Mouse (Mus musculus) left cerebral cortex, adult 8-10 months (tissue): ENCODE results near the gene Rtn1. TPM values are rescaled to one million over a fixed set of nuclear protein-coding genes. Genes with fewer than 3 reads are reported as not detected.
"Not testable (repeated sequence)": the region's sequence is repeated elsewhere in the genome, so short reads cannot be mapped to it uniquely, and the experiment has no call there.

Source experiments
- DNase-seq, 2 experiments: peaks; one replicate each; pipeline ENCODE4 v3.0.0; 2022; ENCODE audit warnings: low spot score in 2 of 2
- total RNA-seq, 4 experiments: library from RNA; stranded (reverse); gene quantifications; 2 replicates each; pipeline ENCODE4 v1.2.4; 2022

The Rtn1 gene
- total RNA-seq, 4 experiments from 2014 or later, result 1,330 to 1,358 (median 1,352) TPM

DNA sequence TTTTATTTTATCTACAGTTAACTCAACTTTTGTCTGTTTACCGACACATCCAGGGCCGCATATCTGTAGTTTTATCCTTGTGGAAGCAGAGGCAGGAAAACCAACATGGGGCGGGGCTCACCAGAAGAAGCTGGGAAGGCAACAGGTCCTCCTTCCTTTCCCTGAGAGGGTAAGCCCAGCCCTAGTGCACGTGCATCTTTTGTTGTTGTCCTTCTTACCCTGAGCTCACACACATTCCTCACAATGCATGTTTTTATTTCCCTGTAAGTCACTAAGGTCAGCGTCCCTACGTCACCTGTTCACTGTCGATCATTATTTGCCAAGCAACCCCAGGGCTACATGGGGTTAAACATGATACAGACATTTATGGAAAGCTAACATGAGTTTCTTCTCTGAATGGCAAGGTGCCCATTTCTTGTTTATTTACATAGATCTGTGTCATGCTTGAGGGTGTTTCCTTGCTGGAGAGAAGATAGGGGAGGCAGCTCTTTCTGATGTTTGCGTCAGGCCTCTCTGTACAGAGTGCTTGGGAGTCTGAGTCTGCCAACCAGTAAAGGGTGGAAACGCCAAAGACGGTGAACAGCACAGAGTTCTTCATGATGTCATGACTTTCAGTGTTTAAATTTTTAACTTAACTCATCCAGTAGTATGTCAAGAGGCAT, 84.5 kb downstream of the Rtn1 start:
- no peak for DNase-seq

DNA sequence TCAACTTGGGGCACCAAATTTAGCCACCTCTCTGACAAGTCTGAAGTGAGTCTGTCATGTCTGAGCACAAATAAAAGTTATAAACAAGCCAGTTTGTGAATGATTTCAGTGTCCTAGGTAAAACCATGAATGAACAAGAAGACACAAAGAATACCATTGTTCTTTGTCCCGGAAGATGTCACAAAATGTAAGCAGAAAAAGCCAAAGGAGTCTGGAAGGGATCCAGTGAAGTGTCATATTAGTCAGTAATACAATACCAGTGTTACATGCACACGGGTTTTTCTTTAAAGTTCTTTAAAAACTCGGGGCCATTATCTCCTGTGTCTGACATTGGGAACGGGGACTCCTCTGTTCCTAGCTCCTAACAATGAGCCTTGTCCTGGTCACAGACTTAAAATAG, 85.1 kb downstream of the Rtn1 start:
- DNase-seq, result no peak

DNA sequence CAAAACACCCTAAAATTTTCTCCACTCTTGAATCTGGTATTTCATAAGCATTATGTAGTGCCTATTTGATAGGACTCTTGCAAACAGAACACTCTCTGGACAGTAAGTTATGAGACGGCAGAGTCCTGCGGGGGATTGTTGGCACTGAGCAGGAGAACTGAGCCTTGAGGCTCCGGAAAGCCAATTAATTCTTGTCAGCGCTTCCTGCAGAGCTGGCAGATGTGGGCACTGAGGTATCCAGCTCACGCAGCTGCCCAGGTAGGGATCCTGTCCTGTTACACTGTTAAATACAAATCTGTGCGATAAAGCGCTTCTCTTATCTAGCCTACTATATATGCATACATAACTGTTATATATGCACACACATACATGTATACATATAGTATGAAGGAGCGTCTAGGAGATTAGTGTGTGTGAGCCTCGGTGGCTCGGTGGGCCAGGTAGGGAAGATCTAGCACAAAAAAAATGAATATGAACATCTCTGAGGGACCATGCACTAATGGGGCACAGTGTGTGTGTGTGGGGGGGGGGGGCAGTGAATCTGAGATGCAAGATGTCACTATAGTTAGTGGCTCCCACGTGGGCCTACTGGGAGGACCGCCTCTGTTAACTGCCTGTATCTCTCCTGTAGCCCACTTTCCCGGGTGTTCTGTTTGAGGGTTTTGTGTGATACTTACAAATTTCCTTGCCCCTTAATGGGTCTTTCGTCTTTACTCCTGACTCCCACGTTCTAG, 93.0 kb downstream of the Rtn1 start:
- no peak for DNase-seq

DNA sequence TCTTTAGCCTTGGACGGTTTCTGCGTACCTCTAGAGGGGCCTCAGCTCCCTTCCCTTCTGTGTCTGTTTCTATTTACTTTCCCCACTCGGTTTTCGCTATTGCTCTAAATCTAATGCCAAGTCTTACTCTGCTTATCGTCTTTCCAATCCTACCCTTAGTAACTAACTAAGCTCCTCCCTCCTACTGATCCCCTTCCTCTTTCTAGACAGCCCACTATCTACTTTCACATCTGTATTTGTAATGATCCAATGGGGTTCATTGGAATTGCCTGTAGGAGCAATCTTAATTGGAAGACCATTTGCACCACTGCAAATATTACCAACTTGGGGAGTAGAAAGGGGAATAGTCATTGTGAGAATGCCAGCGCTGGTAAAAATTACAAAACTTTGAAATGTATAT, 98.0 kb downstream of the Rtn1 start:
- no peak for DNase-seq

DNA sequence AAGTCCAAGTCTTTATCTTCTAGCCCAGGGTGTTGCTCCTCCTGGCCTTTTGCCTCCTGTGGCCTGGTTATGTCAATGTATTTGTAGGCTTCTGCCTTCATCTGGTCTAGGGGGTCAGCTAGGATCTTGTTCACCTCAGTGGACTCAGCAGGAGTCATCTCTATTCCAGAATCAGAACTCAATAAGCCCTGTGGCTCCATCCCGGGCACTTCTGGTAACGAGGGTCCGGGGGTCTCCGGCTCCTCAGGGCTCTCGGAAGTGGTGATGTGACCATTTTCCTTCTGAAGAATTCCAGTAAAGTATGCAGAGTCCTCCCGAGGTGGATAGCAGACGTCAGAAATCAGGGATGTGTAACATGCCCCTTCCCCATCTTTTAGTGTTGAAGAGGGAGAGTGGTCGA, 100.3 kb downstream of the Rtn1 start:
- no peak for DNase-seq

DNA sequence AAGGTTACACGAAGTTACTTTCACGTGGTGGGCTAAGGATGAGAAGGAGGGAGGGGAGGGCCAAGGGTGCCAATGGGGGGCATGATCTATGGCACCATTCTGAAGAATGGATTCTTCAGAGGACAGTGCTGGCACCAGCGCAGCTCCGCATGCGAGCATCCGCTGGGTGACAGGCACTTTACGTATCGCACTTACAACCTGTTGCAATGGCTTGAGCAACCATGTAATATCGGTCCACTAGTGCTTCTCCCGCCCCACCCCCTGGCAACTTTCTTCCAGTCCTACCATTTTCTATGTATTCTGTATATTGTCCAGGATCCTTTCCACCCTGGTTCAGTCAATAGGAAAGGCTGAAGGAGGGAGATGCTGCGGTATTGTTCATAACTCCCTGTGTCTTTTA, 102.6 kb downstream of the Rtn1 start:
- DNase-seq, result no peak

DNA sequence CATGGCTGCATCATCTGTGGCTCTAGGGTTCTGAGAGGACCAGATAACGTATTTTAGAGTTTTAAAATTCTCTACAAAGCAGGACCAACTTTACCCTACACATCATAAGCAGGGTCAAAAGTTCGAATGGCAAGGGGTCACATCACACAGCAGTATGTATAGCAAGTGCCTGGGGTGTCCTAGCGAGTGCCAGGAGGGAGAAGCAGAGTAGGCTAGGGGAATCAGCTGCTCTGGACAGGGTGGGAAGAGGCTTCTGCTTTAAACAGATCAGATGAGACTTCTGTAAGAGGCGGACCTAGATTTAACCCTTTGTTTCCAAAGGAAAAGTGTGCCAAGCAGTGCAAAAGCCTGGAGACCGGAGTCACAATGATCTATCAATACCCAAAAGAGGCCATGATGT, 103.4 kb downstream of the Rtn1 start:
- no peak for DNase-seq

DNA sequence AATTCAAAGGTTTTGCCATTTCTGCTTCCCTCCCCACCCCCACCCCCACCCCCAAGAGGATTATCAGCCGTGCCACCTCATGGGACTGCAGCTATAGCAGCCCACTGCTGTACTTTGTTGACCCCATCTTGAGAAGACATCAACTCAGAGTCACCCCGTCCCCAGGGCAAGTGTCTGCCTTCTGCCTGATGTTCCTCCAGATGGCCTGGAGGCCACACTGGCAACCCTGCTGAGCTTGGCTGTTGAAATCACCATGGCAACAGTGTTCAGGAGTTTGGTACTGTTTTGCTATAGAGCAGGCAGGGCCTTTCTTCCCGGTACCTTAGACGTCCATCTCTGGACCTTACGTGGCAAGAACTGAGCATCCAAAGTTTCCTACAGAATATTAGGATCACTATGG, 103.9 kb downstream of the Rtn1 start:
- no peak for DNase-seq

DNA sequence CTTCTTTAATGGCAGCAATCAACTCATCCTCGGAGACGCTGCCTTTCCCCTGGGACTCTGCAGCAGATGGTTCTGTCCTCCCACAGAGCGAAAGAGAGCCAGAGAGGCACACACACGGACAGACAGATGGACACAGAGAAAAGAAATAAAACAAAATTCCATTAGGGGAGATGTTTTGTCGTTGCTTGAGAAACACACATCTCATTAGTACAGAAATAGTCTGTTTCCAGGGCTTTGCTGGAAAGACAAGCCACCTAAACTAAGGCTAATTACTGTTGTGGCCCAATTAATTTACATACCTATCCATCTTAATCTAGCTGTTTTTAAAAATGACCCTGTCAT, 104.5 kb downstream of the Rtn1 start:
- no peak for DNase-seq

DNA sequence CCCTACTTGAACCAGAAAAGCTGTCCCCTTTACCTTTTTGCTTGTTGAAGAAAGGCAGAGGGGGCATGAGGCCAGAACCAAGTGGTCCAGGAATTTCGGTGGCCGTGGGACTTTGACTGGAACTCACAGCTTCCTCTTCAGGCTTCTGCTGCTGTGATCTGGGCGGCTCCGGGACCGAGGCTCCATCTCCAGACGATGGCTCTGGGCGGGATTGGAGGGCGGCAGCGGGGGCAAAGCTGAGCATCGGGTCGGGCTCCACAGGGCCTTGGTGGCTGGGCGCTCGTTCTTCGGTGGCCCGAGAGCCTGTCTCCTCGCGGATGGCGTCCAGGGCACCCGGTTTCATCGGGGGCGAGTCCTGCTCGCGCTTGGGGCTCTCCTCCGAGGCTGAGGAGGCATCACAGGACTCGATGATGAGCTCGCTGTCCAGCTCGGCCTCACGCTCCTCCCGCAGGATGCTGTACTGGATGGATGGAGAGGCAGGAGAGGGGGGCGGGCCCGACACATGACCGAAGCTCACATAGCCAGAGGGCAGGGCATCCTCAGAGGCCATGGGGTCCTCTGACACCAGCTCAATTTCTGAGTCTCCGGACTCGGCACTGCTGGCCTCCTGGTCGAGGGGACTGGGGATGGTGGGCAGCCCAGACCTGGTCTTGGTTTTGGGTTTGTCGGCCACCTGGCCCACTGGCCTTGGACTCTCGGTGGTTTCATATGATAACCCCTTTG, 105.1 kb downstream of the Rtn1 start:
- DNase-seq, result no peak

DNA sequence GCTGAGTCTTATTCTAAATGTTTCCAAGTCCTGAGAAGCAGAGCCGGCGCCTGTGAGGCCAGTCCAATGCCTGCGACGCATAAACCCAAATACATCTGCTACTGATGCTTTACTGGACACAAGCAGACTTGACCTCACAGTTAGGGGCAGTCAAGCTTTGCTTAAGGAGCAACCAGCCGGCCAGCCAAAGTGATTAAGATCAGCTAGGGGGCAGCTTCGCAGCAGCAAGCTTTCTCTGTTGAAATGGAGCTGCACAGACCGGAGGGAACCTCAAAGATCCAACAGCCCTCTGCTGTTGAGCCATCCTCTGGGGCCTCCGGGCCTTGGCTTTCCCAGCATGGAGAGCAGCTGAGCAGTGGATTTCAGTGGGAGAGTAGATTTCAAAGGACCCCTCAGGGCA, 107.4 kb downstream of the Rtn1 start:
- no peak for DNase-seq

DNA sequence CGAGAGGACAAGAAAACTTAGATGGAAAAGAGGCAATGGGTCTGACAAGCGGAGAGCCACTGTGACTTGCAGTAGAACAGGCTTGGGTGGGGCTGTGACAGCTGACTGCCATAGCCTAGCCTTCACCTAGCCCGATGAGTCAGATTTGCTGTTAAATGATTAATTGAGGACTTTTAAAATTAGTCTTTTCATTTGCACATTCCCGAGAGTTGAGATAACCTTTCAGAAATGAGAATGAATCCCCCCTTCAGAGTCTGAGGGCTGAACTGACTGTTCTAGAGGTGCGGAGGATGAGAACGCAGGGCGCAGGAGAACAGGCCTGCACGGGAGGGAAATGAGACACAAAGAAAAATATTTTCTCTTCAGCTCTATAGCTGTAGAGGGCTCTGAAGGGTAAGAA, 107.9 kb downstream of the Rtn1 start:
- no peak for DNase-seq

DNA sequence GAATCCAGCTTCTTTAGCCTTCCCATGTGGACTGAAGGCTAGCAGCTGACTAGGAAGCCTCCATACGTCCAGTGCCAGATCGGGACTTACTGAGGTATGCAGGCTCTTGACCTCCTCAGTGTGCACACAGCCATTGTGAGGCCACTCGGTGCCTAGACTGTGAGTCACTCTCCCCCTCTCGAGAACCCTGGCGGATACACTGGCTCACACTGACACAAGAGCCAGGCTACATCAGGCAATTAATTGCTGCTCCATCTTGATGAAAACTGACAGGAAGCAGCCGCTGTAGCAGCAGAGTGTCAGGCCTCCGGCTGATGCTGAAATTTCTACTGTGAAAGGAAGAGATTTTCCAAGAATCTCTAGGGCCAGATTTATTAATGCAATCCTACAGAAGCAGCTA, 110.6 kb downstream of the Rtn1 start:
- no peak for DNase-seq

DNA sequence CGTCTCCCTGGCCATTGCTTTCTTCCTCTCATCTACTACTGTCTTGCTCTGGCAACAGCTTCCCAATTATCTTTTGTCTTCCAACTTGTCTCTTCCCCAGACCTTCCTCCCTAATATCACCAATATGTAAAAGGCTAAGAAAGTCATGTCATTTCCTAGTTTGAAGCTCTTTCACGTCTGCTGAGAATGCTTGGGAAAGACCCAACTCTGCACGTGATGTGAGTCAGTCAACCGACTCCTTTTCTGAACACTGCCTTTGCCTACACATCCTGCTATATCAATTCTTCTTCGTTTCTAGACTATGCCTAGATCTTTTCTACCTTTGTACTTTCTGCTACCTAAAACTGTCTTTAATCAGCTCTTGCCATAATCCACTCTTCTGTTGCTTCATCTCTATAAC, 112.3 kb downstream of the Rtn1 start:
- no peak for DNase-seq

DNA sequence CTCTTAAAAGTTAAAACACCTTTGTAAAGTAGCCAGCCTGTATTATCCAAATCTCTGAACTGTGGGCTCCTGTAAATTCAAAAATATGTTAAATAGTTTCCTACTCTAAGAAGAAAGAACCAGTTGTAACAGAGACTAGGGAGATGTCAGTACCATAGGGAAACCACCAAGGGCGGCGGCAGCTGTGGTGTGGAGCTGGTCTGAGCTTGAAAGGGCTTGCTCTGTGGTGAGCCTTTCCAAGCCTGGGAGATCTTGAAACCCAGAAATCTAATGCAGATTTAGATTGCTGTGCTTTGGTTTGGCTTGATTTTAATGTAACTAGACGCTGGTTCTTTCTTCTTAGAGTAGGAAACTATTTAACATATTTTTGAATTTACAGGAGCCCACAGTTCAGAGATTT, 115.7 kb downstream of the Rtn1 start:
- not testable (repeated sequence) for DNase-seq

DNA sequence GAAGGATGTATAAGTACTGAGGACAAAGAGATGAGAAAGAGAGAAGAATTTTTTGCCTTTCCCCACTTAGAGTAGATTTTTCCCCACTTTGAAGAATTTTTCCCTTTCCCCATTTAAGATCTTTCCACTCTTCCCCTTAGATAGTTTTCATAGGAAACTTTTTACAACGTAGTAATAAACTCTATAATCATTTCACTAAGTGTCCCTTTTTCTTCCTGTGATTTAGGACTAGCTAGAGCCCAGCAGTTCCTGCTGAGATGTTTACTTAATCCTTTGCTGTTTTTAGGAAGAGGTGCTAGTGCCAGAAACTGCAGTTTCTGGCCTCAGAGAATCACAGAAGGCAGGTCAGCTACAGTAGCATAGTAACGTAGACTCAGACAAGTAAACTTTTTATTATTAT, 116.3 kb downstream of the Rtn1 start:
- DNase-seq, result no peak

DNA sequence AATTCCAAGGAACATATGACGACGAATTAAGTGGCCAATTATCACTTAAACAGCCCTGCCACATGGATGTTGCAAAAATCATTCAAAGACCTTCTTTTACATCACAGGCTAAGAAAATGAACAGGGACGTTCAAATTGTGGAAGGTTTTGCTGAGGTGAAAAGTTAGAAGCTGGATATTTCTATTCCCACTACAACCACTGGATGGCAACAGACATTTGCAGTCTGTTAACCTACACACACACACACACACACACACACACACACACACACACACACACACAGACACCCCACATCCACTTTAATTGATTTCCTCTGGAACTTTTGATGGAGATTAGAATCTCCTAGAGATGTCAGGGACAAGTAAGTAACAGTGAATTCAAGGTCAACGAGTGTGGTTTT, 117.6 kb downstream of the Rtn1 start:
- no peak for DNase-seq

DNA sequence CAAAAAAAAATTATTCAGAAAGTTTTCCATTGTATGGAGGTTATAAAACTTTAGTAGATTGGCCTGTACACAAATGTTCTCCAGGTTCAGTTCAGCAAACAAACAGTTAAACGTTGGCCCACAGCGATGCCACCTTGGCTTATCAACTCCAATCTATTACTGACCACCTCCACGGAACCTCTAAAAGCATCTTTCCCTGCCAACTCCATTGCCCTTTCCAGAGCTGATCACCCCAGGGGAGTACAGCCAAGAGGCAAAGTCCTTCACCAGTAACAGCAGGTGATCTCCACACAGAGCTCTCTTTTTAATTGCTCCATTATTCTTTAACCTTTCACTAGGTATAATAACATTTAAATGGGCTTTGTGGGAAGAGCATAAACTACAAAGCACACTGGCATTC, 120.6 kb downstream of the Rtn1 start:
- no peak for DNase-seq

DNA sequence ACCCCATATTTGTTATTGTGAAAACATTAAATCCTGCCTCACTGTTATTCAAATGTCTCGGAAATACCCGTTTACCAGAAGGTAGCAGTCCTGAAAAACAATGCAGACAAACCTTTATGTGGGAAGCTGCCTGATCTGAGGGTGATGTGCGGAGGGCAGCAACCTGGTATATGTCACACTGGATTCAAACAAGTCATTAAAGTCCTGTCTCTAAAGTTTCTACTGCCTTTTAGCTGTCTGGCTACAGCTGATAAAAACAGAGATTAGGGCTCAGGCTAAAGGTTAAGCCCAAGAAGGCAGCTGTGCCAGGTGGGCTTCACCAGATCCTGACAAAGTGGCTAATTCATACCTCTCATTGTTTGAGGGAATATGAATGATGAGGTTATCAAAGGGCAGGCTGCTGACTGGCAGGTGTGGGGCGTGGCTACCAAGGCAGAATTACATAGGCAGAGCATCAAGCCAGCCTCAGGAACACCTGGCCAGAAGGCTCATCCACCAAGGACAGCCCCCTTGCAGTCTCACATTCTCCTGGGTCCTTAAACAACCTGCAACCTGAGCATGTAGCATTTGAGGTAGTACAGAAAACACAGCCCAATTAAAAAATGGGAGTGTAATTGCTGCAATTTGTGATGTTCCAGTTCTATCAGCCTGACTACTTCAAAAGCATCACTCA, 121.4 kb downstream of the Rtn1 start:
- no peak for DNase-seq

DNA sequence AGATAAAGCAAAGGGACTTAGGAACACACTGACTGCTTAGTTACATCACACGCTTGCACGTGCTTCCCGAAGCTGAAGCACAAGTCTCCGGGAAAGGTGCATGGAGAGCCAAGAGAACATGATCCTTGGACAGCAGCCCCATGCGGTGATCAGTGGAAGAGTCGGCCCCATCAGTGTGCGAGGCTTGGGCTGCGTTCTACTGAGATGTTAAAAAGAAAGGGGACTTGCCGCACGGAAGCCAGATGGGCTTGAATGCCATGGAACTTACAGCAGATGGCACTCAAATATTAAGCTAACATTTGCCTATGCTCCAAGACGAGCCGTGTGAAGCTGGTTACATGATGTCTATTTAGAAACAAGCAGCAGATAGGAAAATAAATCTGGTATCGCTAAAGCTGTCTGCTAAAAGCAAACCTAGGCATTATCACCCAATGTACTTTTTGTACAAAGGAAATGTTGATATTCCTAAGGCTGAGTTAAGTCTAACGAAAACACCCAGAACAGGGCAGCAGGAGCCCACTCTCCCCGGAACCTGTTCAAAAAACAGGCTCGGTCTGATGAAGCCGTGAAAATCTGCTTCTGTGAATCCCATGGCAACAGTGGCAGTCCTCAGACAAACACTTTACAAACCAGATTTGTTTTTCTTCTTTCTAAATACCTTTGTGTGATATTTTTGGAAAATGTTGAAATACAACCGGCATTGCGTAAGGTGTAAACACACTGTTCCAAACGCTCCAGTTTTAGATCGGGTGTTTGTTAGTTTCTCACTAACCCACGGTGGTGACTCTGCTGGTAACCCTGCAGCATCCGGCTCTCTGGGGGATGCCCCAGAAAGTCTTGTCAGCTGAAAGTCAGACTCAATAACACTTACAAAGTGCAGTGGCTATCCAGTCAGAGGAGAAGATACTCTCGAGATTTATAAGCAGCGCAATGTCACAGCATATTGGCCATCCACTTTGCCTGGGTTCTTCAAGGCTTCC, 123.2 kb downstream of the Rtn1 start:
- DNase-seq, result peak; percentile 53 to 80

DNA sequence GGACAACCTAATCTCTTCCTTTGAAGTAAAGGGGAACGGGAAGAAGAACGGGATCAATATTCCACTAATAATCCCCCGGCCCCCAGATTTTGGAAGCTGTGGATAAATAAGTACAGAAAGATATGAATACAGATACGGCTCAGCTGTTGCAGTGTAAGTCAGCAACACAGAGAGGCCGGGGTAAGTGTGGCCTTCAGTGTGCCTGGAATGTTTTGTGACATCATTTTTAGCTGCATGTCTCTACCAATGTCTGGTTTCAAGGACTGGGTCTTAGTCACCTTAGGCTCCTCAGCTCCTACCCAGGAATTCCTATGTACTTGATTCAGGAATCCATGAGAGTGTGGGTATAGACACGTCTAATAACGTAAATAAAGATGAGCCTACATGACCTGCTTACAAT, 124.3 kb downstream of the Rtn1 start:
- no peak for DNase-seq
